Mouse (Mus musculus) midbrain, embryonic 11.5 days (tissue): ENCODE results near the gene Anapc5. TPM values are rescaled to one million over a fixed set of nuclear protein-coding genes. Genes with fewer than 3 reads are reported as not detected.

ENCODE experiments used
- ATAC-seq: fragments of 200-750 bp; cut with Nextera tagmentation; 2 replicates; pipeline ENCODE4 v1.8.0; 2017; ENCODE audit warnings: moderate TSS enrichment, moderate library complexity; ENCODE audit not compliant: low FRiP score
- DNase-seq: peaks from one replicate; pipeline ENCODE4 v3.0.0; 2015; ENCODE audit warnings: low spot score; ENCODE audit errors: missing footprints
- H3K27ac ChIP-seq: fragments of 300-500 bp; sonication (generic); 2 replicates; pipeline ENCODE4 v1.5.1; 2014; ENCODE audit warnings: low read depth, low read length
- H3K27me3 ChIP-seq: fragments of 300-500 bp; sonication (generic); 2 replicates; pipeline ENCODE4 v1.6.1; 2014; ENCODE audit warnings: mild to moderate bottlenecking, low read length, moderate library complexity, mixed read lengths; ENCODE audit not compliant: control insufficient read depth, insufficient read depth
- H3K36me3 ChIP-seq: fragments of 300-500 bp; sonication (generic); 2 replicates; pipeline ENCODE4 v1.6.1; 2014; ENCODE audit warnings: mild to moderate bottlenecking, low read length, moderate library complexity, mixed read lengths; ENCODE audit not compliant: control insufficient read depth, insufficient read depth
- H3K4me1 ChIP-seq: fragments of 300-500 bp; sonication (generic); 2 replicates; pipeline ENCODE4 v1.6.1; 2014; ENCODE audit warnings: low read length; ENCODE audit not compliant: control insufficient read depth, insufficient read depth
- H3K4me2 ChIP-seq: fragments of 300-500 bp; sonication (generic); 2 replicates; pipeline ENCODE4 v1.6.1; 2014; ENCODE audit warnings: mild to moderate bottlenecking, moderate library complexity
- H3K4me3 ChIP-seq: fragments of 300-500 bp; sonication (generic); 2 replicates; pipeline ENCODE4 v1.5.1; 2014; ENCODE audit warnings: low read depth, low read length
- H3K9ac ChIP-seq: fragments of 300-500 bp; sonication (generic); 2 replicates; pipeline ENCODE4 v1.6.1; 2014; ENCODE audit warnings: low read length
- H3K9me3 ChIP-seq: fragments of 300-500 bp; sonication (generic); 2 replicates; pipeline ENCODE4 v1.6.1; 2016; ENCODE audit warnings: low read length; ENCODE audit not compliant: control insufficient read depth
- WGBS: fragments of 180-500 bp; shearing (Covaris S2); extraction: QIAGEN DNeasy Blood & Tissue Kit; methylation state at CpG from one replicate; pipeline ENCODE4 v1.1.7; 2014; 5-methylcytosine and 5-hydroxymethylcytosine counted together
- polyA plus RNA-seq: library from polyadenylated mRNA; unstranded; fragments of >200 nt; fragmentation: Nextera tagmentation; extraction: Ambion mirVana; gene quantifications from 2 replicates; pipeline ENCODE4 v1.2.1, GENCODE M21; 2014

The Anapc5 gene
- polyA plus RNA-seq, 1 experiment from 2014 or later = 497 TPM

DNA sequence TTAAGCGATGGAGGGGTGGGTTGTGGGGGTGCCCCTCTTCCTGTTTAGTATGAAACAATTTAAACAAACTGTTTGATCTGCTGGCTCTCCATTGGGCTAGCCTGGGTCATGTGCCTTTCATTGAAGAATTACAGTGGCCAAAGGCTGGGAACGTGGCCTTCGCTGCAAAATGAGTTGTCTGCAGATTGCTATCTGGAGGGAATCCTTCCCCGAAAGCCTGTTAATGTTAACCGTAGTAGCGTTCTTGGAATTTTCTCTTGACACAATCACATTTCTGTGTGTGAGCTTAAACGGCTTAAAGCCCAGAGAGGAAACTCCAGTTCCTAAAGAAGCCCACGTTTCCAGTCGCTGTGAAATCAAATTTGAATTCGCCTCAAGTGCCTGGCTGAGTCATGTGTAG is 11.9 kb upstream of the Anapc5 start:
- H3K9me3 ChIP-seq = no peaks in the 10 kb centered on the region
- H3K36me3 ChIP-seq = no peaks in the 10 kb centered on the region
- 81% methylated on average over 10 of the region's 10 CpGs for WGBS
- no peaks in the 10 kb centered on the region for H3K27me3 ChIP-seq
- no peak overlapping the region for H3K27ac ChIP-seq
- H3K4me1 ChIP-seq = no peaks in the 10 kb centered on the region
- DNase-seq (no peak), ATAC-seq (no peak)
- H3K4me2 ChIP-seq = no peak overlapping the region
- H3K9ac ChIP-seq = no peak overlapping the region
- no peak overlapping the region for H3K4me3 ChIP-seq

DNA sequence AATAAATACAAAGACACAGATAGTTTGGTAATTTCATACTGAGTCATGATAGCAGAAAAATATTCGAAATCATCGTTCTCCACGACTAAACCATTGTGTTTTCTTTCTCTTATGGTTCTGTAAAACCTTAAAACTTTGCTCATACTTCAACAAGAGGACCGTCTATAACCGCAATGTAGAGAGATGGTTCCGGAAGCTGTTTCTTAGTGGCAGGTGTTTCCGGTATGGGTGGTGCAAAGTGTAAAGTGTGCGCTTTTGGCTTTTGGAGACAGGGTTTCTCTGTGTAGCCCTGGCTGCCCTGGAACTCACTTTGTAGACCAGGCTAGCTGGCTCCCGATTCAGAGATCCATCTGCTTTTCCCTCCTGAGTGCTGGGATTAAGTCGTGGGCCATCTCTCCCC is 11.4 kb upstream of the Anapc5 start:
- DNase-seq (no peak), ATAC-seq (no peak)
- no peak overlapping the region for H3K9ac ChIP-seq
- no peaks in the 10 kb centered on the region for H3K27me3 ChIP-seq
- no peak overlapping the region for H3K4me2 ChIP-seq
- no peaks in the 10 kb centered on the region for H3K36me3 ChIP-seq
- no peak overlapping the region for H3K4me3 ChIP-seq
- 89% methylated on average over 10 of the region's 10 CpGs for WGBS
- no peak overlapping the region for H3K27ac ChIP-seq
- no peaks in the 10 kb centered on the region for H3K4me1 ChIP-seq
- no peaks in the 10 kb centered on the region for H3K9me3 ChIP-seq

DNA sequence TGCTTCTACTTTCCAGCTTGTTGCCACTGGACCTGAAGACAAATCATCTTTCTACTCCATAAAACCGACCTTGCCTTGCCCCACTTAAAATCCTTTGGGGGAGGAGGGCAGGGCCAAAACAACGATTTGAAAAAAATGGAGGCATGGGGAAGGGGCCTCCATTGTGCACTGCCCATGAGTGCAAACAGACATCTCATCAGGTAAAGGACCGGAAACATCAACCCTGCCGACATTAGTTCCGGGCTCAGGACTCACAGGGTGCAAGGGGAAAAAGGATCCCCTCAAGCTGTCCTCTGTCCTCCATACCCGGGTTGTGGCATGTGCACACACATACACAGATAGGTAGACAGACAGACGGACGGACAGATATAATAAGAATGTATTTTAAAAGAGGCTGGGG is 4.0 kb upstream of the Anapc5 start:
- DNase-seq (no peak), ATAC-seq (no peak)
- no peaks in the 10 kb centered on the region for H3K27me3 ChIP-seq
- no peaks in the 10 kb centered on the region for H3K36me3 ChIP-seq
- no peak overlapping the region for H3K4me2 ChIP-seq
- no peak overlapping the region for H3K27ac ChIP-seq
- H3K9ac ChIP-seq = no peak overlapping the region
- 82% methylated on average over 8 of the region's 8 CpGs for WGBS
- peaks cover under 1% of the 10 kb centered on the region; the same call in 1 of the 2 replicates for H3K4me1 ChIP-seq
- H3K9me3 ChIP-seq = no peaks in the 10 kb centered on the region
- no peak overlapping the region for H3K4me3 ChIP-seq

DNA sequence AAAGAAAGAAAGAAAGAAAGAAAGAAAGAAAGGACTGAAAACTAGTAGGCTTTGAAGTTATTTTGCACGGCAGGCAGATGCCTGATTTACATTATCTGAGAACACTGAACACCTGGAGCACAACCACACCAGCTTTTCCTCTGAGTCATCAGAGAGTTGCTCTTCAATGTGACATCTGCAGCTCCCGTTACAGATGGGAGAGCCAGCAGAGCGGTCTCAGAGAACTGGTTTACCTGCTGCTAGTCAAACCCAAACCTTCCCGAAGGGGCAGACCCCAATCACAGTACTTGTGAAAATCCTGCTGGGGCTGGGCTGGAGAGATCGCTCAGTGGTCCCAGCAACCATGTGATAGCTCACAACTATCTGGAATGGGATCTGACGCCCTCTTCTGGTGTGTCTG is 3.3 kb upstream of the Anapc5 start:
- no peaks in the 10 kb centered on the region for H3K9me3 ChIP-seq
- DNase-seq (no peak), ATAC-seq (no peak)
- no peak overlapping the region for H3K27ac ChIP-seq
- H3K4me1 ChIP-seq = peaks cover 4% of the 10 kb centered on the region; the same call in 1 of the 2 replicates
- 73% methylated on average over 6 of the region's 6 CpGs for WGBS
- H3K4me3 ChIP-seq = no peak overlapping the region
- no peak overlapping the region for H3K4me2 ChIP-seq
- no peaks in the 10 kb centered on the region for H3K36me3 ChIP-seq
- no peaks in the 10 kb centered on the region for H3K27me3 ChIP-seq
- H3K9ac ChIP-seq = no peak overlapping the region

DNA sequence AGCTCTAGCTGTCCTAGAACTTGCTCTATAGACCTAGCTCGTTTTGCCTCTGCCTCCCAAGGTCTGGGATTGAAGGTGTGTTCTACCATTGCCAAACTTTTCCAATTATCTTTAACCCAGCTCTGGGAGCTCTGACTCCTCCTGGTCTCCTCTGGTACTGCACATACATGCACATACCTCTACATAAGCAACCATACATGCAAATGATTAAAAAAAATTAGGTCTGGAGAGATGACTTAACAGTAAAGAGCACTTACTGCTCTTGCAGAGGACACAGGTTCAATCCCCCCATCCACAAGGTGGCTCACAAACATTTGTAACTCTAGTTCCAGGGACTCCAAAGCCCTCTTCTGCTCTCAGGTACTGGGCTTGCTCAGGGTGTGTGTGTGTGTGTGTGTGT is 2.8 kb upstream of the Anapc5 start:
- ATAC-seq = no peak
- DNase-seq = peak; percentile 76
- peaks cover 4% of the 10 kb centered on the region; the same call in 1 of the 2 replicates for H3K4me1 ChIP-seq
- no peaks in the 10 kb centered on the region for H3K9me3 ChIP-seq
- H3K27ac ChIP-seq = no peak overlapping the region
- H3K4me2 ChIP-seq = no peak overlapping the region
- no peak overlapping the region for H3K4me3 ChIP-seq
- WGBS = 62% methylated on average over 1 of the region's 1 CpGs
- no peaks in the 10 kb centered on the region for H3K36me3 ChIP-seq
- H3K27me3 ChIP-seq = no peaks in the 10 kb centered on the region
- no peak overlapping the region for H3K9ac ChIP-seq

DNA sequence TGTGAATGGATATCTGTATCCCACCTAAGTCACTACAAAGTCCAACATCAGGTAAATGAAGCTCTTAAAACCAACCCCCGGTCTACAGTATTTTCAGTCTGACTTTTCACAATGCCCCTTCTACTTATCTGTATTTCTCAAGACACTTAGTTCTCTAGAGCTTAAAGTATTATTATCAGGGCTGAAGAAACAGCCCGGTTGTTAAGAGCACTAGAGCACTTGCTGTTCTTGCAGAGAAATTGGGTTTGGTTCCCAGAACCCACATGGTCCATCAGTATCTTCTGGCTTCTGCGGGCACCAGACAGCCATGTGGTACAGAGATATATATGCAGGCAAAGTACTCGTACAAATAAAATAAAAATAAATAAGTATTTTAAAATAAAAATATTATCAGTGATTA is 1.3 kb upstream of the Anapc5 start:
- Histone ChIP-seq H3K36me3 (peaks cover 12% of the 10 kb centered on the region), H3K4me1 (peaks cover 4% of the 10 kb centered on the region; the same call in 1 of the 2 replicates), H3K27ac (no peak overlapping the region), H3K9me3 (no peaks in the 10 kb centered on the region), H3K27me3 (no peaks in the 10 kb centered on the region), H3K4me2 (no peak overlapping the region), H3K4me3 (no peak overlapping the region), H3K9ac (no peak overlapping the region)
- WGBS = 94% methylated on average over 4 of the region's 4 CpGs
- DNase-seq (peak; percentile 81), ATAC-seq (no peak)

DNA sequence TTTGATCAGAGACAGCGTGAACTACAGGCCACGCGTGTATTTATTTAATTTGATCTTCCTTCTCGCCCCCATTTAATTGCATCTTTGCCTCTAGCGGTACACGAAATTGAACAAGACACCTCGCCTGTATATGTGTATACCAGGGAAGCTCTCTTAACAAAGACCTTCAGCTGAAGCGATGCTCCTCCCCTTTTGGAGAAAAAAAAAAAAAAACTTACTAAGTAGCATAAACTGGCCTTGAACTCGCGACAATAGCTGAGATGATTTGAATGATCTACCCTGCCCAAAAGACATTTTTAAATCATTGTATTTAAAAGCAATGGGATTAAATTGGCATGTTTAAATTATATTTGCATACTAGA is 366 bp upstream of the Anapc5 start:
- WGBS = under 1% methylated on average over 10 of the region's 10 CpGs
- Histone ChIP-seq H3K36me3 (peaks cover 19% of the 10 kb centered on the region), H3K27ac (peak overlapping the region; percentile 93), H3K4me1 (peaks cover 4% of the 10 kb centered on the region; the same call in 1 of the 2 replicates), H3K27me3 (no peaks in the 10 kb centered on the region), H3K9me3 (no peaks in the 10 kb centered on the region), H3K4me2 (peak overlapping the region; percentile 63), H3K9ac (peak overlapping the region; percentile 46; the same call in 1 of the 2 replicates), H3K4me3 (peak overlapping the region; percentile 85)
- ATAC-seq (peak; percentile 63; the same call in 1 of the 2 replicates), DNase-seq (no peak)

DNA sequence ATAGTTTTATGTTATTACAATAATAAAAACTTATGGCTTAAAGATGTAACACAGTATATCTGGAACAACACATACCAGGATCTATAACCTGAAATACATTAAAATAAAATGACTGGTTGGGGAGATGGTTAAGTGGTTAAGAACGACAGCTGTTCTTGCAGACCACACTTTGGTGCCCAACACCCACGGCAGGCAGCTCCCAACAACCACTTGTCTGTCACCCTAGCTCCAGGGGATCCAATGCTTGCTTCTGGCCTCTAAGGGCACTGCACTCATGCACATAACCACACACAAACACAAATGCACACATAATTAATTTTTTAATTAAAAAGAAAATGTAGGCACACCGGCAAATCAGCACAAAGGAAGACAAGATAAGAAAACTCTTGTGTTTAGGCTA is 8.4 kb downstream of the Anapc5 start:
- peak; percentile 56 for DNase-seq
- 96% methylated on average over 3 of the region's 3 CpGs for WGBS
- Histone ChIP-seq H3K4me1 (no peaks in the 10 kb centered on the region), H3K9ac (no peak overlapping the region), H3K9me3 (no peaks in the 10 kb centered on the region), H3K27me3 (no peaks in the 10 kb centered on the region), H3K27ac (no peak overlapping the region), H3K36me3 (peaks cover 34% of the 10 kb centered on the region), H3K4me2 (no peak overlapping the region), H3K4me3 (no peak overlapping the region)
- no peak for ATAC-seq

DNA sequence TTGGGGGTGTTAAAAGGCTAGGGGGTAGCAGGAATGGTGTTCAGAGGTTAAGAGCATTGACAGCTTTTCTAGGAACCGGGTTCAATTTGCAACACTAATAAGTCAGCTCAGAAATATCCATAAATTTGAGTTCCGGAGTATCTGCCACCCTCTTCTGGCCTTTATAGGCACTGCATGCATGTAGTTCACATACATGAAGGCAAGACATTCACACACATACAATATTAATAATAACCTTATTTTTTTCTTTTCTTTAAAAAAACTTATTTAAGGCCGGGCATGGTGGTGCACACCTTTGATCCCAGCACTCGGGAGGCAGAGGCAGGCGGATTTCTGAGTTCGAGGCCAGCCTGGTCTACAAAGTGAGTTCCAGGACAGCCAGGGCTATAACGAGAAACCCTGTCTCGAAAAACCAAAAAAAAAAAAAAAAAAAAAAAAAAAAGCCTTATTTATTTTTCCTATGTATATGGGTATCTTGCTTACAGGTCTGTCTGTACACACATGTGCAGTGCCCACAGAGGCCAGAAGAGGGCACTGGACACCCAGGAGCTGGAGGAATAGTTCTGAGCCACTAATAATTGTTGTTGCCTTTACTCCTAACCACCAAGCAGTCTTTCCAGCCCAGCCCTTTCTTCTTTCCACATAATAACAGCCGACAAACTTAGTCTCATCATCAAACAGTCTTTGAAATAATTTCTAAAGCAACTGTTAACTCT is 9.6 kb downstream of the Anapc5 start:
- Histone ChIP-seq H3K4me3 (no peak overlapping the region), H3K27ac (no peak overlapping the region), H3K4me2 (no peak overlapping the region), H3K27me3 (no peaks in the 10 kb centered on the region), H3K4me1 (no peaks in the 10 kb centered on the region), H3K9me3 (no peaks in the 10 kb centered on the region), H3K9ac (no peak overlapping the region), H3K36me3 (peaks cover 26% of the 10 kb centered on the region)
- 94% methylated on average over 9 of the region's 9 CpGs for WGBS
- DNase-seq = peak; percentile 94
- ATAC-seq = no peak
